Mouse (Mus musculus): ENCODE results near the gene Shisa6.
"Not testable (repeated sequence)": the region's sequence is repeated elsewhere in the genome, so short reads cannot be mapped to it uniquely, and the experiment has no call there.

The Shisa6 gene

DNA sequence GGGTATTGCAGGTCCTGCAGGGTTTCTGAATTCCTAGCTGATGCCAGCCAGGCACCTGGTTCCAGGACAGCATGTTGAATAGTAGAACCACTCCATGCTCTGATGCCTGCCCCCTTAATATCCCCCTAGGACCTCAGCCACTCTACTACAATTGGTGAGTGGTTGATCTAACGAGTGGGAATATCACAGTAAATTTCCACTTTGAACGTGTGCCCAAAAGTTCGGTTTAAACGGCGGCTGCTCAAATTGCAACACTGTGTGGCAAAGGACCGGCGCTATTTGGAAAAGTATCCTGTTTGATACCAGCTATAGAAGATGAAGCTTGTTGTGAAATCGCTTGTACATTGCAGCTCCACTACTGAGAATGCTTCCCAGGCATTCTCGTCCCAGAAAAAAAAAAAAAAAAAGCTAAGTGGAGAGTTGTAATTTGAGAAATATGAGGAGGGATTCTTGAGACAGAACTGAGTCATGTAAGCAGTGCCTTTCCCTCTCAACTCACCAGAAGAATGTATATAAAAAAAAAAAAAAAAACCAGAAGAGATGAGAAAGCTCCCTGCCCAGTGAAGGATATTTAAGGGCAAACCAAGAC, 26.8 kb downstream of the Shisa6 start:
- CTCF ChIA-PET: interaction anchor here in 2 of 4 experiments (0.6 to 1.1 kb wide), 2 partner anchors 587 to 678 kb away, joined by 3 to 5 read pairs; no protein-coding TSS in a partner anchor
- POLR2A ChIA-PET: interaction anchor here in 3 of 4 experiments (0.6 to 0.8 kb wide), 5 partner anchors 8 to 1337 kb away, joined by 3 to 5 read pairs (median 3); no protein-coding TSS in a partner anchor

DNA sequence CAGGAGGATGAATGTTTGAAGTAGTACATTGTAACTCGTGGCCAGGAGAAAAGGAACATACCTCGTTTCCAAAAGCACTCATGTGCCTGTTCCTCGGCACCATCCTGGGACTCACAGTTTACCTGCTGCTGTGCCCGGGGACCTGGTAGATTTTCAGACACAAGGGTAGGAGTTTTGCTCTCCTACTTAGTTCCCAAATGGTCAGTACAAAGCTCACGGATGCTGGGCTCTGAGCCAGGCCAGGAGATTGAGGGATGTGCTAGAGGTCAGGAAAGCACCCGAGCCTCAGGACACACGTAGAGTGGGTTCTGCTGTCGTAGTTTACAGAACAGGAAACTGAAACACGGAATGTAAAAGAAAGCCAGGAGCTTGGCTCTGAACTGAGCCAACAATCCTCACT, 29.5 kb downstream of the Shisa6 start:
- CTCF ChIA-PET: no interaction called here
- POLR2A ChIA-PET: no interaction called here

DNA sequence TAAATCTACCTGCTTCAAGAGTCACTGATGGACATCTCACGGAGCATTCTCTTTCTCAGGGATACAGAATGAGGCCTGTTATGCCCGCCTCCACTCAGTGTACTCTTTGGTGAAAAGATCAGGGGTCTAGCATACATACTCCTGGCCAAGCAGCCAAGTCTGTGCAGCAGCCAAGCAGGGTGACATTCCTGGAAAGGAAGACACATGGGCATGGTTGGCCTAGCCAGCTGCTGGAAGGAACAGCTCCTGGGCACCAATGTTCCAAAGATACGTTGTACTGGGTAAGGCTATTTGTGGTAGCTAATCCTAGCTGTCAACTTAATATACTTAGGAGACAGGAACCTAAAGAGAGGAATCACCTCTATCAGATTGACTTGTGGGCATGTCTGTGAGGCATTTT, 31.4 kb downstream of the Shisa6 start:
- ChIA-PET POLR2A (no interaction called here), CTCF (no interaction called here)

DNA sequence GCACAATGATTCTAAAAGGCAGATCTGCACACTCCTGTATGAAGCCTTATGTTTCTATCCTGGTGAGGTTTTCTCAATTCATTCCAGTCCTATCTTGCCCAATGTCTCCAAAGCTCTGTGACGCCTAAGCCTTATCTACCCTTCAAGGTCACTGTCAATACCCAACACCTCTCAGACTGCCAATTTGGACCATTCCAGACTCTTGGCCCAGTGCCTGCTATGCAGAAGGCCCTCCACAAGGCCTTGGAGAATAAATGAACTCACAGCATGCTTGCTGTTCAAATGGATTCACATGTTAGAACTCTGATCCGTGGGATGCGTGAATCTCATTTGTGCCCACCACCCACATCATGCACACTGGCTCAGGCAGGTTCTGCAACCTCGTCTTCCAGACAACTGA, 38.0 kb downstream of the Shisa6 start:
- ChIA-PET CTCF (no interaction called here), POLR2A (no interaction called here)

DNA sequence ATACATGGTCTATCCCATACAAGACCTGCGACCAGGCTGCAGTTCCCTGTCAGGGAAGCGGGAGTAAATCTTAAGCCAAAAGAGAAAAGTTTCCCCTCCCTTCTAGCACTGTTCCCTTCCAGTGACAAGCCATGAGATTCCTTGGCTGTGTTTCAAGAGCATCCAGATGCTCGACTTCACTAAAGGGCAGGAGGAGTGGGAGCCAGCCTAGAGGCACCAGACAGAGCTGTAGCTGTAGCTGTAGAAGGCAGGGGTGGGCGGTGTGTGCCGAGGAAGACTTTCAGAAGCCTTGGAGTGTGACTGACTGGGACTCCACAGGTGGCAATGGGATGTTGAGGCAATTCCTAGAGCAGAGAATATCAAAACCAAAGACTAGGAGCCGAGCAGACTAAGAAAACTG, 43.3 kb downstream of the Shisa6 start:
- ChIA-PET POLR2A (no interaction called here), CTCF (no interaction called here)

DNA sequence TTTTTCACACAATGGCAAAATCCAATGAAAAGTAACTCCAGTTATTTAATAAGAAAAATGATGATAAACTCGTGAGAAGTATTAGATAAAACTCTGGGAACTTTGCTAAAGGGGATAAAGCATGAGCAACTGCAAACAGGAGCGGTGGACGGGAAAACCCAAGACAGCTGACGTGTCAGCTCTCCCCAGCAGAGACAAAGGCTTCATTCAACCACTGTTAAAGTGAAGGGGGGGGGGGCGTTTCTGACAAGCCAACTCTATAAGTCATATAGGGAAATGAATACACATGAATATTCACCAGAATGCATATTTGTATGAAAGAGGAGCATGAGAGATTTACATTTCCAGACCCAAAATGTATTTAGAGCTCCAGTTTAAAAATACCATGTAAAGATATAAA, 83.1 kb downstream of the Shisa6 start:
- POLR2A ChIA-PET: interaction anchor here in 1 of 4 experiments (0.5 kb wide), 1 partner anchor 892 kb away, joined by 3 read pairs; no protein-coding TSS in a partner anchor

DNA sequence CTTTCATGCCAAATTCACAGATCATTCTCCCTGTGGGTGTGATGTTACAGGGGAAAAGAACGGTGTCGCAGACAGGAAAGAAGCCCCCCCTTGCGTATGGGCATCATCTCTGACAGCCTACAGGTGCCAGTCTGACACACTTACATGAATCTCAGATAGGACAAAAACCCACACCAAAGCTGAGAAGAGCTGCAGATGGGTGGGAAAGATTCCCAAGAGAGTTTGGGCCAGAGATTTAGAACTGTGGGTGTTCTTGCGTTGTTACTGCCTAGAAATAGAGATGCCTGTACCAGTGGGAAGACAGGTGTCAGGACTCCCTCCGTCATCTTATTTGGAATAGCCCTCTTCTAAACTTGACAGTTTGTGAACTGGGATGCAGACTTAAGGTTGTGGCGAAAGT, 99.6 kb downstream of the Shisa6 start:
- ChIA-PET POLR2A (no interaction called here), CTCF (no interaction called here)

More for the DNA sequence above, 83.1 kb downstream of the Shisa6 start:
- CTCF ChIA-PET: no interaction called here

DNA sequence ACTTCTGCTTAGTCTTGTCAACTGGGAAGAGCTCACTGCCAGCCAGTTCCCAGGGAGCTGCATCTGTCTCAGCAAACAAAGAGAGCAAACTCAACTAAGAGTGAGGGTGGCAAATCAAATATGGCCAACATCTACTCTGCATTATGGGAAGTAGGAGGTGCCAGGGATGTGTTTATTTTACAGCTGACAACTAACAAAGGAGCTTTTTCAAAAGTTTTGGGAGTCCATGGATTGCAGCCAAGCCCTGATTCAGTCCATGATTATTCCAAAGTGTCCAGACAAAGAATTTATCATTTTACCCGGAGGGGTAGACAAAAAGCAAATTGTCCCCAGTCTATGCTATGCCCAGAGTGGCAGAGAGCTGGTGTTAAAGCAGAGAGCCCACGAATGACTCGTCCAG, 107.5 kb downstream of the Shisa6 start:
- CTCF ChIA-PET: no interaction called here
- POLR2A ChIA-PET: no interaction called here

DNA sequence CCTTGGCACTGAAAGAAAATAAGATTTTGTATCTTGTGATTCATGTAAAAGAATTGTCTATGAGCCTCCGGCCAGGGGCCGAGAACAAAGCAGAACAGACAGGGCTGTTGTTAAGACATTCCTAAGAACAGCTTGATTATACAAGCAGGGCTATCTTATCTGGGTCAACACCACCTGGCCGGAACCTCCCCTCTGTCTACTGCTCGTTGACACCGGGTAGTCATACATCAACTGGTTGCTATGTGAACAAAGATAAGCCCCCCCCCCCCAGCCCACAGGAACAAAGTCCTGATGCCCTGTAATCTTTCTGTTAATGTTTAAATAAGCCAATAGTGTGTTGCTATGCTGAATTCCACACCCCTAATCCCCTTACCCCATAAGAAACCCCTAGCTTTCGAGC, 117.0 kb downstream of the Shisa6 start:
- CTCF ChIA-PET, POLR2A ChIA-PET: not testable (repeated sequence)

DNA sequence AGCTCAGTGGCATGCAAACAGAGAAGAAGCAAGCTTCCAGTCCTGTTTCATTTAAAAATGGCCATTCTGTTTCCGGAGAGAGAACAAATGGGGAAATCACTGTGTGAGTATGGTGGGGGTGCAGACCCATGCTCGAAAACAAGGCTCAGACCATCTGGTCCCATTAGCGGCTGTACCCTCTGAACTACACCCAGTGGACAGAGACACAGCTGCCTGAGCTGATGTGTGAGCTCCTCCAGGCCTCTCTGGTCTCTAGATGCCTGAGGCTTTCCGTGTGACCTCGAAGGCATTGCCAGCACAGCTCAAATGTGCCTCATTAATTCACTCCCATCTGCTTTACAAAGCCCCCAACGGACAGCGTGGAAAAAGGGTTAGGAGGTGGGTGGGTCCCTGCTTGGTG, 125.7 kb downstream of the Shisa6 start:
- CTCF ChIA-PET: no interaction called here
- POLR2A ChIA-PET: no interaction called here

DNA sequence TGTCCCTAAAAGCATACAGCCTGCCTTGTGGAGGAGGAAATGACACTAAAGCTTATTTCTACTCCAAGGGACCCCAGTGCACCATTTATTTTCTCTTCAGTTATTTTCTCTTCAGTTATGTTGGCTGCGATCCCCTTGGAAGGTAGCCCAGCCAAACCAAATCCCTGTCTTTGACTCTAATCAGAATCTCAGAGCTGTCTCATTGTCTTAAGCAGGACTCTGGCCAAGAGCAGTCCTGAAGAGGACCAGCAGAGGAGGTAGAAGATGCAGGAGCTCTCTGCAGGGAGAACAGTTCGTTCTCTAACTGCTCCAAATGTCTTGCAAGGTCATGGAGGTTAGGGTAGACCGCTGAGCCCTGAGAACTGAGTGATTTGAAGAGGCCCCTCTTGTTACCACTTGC, 138.2 kb downstream of the Shisa6 start:
- ChIA-PET POLR2A (no interaction called here), CTCF (no interaction called here)

DNA sequence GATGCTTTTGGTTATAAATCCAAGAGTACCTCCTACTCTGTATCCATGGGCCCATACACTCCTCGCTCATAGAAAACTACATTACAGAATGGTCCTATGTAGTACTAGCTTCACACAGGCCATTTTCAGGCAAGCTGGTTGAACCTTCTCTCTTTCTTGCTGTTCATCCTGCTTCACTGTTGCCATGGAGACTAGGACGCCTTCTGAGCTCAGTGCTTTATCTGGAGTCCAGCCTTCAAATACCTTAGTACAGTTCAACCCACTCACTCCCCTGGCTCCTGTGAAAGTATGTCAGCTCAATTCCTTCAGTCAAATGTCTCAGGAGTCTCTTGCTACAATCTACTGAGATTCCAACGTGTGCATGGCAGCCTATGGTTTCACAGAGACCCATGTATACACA, 154.0 kb downstream of the Shisa6 start:
- CTCF ChIA-PET: no interaction called here

DNA sequence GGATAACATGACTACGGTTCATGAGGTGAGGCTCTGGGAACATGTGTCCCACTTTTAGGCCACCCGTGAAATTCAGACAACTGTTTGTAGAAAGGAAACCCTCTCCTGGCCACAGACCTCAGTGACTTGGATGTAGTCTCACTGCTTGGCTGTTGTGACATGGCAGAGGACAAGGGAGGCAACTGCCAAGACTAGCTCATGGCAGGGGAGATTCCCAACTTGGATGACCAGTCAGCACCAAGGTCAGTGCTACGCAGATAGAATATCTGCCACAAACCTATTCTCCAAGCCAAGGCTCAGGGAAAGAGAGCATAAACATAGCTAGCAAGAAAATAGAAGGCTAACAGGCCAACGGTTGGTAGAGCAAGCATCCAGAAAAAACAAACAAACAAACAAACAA, 156.0 kb downstream of the Shisa6 start:
- ChIA-PET CTCF (no interaction called here), POLR2A (no interaction called here)

More for the DNA sequence above, 154.0 kb downstream of the Shisa6 start:
- POLR2A ChIA-PET: no interaction called here

DNA sequence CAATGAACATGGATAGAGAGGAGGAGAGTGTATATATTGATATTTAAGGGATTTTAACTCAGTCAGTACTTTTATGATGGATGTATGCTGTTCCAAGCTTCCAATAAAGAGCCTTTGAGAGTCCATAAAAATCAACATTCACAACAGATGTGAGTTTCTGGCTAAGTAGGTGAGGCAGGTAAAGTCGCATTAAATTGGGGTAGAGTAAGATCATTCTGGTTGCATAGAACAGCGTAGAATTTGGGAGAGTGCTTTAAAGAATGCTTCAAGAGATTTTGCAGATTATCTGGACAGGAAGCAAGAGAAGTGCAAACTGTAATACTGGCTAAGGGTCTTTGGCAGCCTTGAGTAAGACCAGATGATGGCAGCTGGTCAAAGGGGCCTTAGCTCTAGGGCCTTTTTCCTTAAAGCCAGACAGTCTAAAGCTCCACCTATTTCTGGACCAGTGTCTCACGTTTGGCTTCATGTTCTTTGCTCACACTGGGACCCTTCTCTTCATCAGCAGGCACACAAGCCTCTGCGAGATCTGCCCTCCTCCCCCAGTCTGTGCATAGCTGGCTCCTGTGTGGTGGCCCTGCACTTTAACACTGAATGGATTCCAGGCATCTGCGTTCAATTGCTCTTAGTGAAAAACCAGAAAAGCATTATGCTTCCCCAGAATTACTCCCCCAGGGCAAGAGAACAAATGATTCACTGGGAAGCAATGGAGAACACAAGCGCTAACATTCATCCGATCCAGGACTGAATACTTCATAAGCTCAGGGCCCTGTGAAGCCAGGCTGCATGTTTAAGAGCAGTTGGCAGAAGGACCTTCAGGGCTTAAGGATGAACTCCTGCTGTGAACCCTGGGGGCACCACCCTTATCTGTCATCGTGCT, 158.7 kb downstream of the Shisa6 start:
- ChIA-PET CTCF (no interaction called here), POLR2A (no interaction called here)

DNA sequence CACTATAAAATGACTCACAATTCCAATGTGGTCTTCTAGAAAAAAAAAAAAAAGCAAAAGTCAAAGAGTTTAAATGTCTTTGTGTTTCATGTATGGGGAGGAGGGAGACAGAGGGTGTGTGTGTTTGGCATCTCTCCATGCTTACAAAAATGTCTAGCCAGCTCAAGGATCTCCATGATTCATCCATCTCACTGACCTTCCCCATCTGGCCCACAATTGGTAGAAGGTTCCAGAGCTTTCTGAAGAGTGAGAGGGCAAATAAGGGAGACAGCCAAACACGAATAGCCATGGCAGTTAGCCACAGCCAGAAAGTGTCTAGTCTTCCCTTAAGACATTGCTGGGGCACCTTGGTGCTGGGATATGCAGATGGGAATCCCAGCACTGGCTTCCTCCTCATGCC, 166.0 kb downstream of the Shisa6 start:
- ChIA-PET CTCF (no interaction called here), POLR2A (interaction anchor here in 1 of 4 experiments (0.7 kb wide), 1 partner anchor 19 kb away, joined by 3 read pairs; no protein-coding TSS in a partner anchor)

DNA sequence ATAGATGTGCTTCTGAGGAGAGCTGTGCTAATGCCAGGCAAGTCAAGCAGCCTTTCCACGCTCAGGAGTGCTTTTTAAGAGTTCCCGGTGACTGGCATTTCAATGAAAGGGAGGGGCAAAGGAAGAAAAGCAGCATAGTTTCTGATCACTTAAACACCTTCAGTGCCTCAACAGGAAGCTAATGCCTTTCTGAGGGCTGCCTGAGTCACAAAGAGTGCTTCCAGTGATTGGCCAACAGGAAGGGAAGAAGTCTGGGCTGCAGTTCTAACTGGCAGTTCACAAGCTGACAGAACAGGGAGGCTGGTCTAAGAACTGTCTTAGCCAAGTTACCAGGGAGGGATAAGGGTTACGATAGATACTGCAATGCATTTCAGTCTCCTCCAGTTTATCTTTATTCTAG, 180.9 kb downstream of the Shisa6 start:
- ChIA-PET POLR2A (no interaction called here), CTCF (no interaction called here)

DNA sequence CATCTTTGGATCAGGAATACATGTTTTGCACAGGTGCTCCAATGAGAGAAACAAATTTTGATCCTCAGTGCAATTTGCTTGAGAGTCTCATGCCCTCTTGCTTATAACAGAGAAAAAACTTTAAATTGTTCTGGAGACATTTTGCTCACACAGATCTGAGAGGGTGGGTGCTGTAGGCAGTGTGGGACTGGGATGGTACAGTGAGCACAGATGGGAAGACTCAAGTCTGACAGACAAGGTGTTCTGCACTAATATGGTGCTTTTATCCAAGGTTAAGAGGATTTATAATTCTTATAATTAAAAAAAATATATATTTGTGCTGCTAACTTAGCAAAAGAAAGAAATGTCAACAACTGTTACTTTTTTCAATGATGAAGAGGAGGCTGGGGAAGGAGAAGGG, 189.5 kb downstream of the Shisa6 start:
- POLR2A ChIA-PET: no interaction called here
- CTCF ChIA-PET: no interaction called here

DNA sequence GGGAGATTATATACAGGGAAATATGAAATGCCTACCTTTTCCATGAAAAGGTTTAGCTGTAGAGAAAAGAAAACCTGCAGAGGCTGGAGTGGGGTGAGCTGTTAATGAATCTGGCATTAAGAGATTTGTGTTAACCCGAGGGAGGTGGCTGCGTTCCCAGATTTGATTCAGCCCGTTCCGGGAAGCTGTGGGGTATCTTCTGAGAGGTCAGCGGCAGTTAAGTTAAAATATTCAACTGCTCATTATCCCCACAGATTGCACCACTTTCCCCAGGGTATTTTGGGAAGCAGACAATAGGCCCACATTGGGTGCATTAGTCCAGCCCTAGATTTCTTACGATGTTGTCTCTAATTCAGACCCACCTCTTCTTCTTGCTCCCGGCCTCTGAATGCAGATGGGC, 213.0 kb downstream of the Shisa6 start:
- POLR2A ChIA-PET: no interaction called here
- CTCF ChIA-PET: no interaction called here

DNA sequence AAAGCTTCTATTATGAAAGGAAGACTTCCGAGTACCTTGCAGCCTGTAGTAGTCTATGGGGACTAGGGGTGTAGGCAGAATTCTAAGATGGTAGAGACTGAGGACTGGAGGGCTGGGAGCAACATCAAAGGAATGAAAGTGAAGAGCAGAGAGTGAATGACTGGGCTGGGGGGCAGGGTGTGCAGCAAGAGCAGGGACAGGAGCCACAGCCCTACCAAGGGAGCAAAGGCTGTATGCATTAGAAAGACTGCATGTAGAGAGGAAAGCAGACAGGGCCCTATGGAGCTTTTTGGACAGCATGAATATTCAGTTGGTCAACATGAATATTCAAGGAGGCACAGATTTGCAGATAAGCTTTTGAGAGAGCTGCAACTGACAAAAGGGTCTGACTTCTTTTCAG, 221.4 kb downstream of the Shisa6 start:
- CTCF ChIA-PET: no interaction called here

DNA sequence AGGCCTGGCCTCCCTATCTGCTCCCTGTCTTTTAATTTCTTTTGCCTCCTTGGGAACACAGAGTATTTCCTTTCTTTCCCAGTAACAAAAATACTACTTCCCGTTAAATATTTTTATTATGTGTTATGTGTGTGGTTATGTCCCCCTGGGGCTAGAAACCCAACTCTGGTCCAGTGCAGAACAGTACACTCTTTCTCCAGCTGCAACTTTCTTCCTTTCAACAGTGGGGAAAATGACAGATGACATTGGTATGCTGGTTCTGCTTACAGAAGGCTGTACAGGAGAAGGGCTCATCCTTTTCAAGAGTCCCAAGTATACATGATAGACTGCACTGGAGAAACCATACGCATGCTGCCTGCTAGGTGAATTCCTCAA, 251.1 kb downstream of the Shisa6 start:
- CTCF ChIA-PET: no interaction called here
- POLR2A ChIA-PET: no interaction called here

More for the DNA sequence above, 221.4 kb downstream of the Shisa6 start:
- POLR2A ChIA-PET: no interaction called here

DNA sequence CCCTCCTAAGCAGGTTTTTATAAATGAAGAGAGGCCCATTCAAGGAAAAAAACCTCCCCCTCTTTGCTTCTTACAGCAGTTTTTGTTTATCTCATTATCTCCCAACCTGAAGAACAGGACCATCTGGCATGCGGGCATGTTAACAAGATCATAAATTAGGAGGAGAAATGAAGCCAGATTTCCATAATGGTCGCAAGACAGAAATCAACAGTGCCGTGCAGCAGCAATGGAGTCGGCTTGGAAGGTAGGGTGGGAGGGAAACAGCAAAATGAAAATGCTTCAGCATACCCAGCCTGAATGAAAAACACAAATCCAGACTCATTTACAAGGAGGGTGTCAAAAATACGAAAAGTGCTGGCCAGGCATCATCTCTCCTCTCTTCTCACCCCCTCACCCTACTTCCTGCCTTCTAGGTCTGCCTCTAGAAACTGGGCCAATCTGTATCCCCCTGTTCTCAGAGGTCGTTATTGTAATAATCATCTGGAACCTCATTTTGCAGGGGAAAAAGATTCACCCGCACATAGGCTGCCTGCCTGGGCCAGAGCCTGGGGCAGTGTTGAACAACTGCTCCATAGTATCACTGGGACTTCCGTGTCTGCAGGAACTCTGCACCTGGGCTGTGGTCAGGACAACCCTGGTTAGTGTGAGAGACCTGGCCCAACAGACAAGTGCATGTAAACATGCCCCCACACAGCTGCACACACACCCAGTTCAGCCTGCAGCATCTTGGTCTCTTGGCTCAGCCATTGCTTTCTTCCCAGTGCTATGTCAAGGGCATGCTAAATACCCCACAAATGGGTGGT, 251.7 kb downstream of the Shisa6 start:
- CTCF ChIA-PET: no interaction called here

More for the DNA sequence above, 251.7 kb downstream of the Shisa6 start:
- POLR2A ChIA-PET: no interaction called here
